Mouse (Mus musculus) MN1 (cell line): ENCODE measurements around the gene Cfap299.
"Not testable (repeated sequence)": the region's sequence is repeated elsewhere in the genome, so short reads cannot be mapped to it uniquely, and the experiment has no call there.

Experiments used
- DNase-seq: peaks from one replicate; pipeline ENCODE4 v3.0.0-alpha.2; 2016; ENCODE audit warnings: low spot score

Gene Cfap299

DNA sequence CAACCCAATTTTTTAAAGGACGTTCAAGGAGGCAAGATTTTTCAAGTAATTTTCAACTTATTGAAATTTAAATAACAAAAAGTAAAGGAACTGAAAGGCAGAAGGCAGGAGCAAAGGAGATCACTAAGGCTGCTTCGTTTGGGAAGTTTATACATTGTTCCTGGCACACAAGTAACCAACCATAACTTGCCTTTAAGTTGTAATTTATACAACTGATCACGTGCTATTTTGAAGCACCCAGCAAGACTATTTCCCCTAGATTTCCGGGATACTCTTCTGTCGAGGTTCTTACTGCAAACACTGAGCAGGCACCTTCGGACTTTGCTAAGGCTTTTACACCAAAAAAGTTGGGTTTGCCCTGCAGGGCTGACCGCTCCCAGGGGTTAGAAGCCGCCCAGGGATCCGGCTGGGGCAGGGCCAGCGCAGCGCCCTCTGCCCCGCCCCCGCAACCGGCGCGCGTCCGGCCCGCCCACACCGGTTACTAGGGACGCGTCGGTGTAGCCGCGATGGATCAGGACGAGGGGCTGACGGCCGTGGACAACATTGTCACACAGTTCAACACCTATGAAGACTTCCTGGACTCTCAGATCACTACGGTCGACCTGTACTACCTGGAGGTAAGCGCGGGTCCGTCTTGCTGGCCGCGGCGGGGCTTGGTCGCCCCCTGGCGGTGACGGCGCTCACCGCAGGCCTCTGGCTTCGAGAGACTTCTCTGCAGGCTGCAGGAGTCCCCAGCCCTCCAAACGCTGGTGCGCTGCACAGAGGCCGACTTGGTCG lies at the start of gene Cfap299:
Gene Cfap299, plus strand, starts transcription at position 457 of the 777 bp plus-strand sequence.
- DNase-seq = no peak

DNA sequence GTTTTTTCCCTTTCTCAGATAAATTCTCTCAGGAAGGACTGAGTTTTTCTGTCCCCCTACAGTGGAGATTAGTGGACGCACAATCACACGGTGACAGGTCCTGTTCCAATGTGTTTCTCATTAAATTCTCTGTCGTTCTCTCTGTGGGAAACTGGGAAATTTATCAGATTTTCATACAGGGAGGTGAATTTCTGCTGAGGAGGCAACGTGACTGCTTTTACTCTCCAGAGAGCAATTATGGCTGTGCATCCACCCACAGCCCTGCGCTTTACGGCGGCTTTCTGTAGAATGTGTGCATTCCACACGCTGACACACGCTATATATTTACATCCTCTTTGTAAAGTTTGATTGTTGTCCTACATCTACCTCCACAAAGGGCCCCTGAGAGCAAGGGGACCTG lies 47.1 kb upstream of the Cfap299 start:
- no peak for DNase-seq

DNA sequence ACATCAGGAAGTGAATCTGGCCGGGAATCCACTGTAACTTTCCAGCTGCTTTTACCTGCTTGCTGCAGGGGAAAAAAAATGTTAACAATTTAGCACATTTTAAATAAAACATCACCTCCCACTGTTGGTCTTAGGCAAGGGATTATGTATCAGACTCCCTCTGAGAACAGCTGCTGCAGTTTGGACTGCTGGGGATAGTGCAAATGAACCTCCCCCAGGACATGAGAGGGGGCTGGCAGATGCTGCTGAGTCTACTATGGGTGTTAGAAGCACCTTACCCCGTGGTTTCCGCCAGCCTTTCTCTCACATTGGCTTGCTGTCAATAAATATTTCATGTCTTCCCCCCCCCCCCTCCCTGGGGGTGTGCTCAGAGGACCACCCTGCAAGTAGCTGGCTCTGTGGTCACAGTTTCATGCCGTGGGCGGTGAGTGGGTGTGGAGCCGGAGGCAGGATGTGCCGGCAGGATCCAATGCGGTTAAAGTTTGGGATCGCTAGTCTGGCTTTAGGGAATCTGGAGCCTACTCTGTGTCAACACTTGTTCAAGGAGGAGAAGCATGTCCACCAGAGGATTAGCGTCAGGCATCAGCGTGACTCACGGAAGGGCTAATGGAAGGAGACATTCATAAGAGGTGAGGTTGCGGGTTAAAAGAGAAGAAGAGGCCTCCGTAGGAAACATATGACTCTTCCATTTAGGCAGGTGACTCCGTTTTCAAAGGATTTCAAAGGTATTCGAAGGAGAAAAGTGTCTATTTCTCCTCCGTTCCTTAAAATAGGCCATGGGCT lies 45.2 kb upstream of the Cfap299 start:
- no peak for DNase-seq

DNA sequence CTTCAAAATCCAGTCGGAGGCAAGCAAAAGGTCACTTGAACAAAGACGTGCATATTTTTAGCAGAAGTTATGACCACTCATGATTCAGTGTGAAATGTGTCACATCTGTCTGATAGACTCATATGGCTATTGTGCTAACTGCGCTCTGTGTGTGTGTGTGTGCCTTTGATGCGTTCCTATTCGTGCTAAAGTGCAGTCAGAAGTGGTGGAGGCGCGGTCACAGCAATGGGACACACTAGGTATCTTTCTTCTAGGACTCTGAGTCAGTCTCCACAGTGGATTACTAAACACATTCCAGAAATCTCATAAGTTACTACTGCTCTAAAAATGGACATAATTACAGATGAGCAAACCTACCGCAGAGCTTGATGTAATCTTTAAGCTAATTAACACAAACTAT lies 38.5 kb upstream of the Cfap299 start:
- no peak for DNase-seq

DNA sequence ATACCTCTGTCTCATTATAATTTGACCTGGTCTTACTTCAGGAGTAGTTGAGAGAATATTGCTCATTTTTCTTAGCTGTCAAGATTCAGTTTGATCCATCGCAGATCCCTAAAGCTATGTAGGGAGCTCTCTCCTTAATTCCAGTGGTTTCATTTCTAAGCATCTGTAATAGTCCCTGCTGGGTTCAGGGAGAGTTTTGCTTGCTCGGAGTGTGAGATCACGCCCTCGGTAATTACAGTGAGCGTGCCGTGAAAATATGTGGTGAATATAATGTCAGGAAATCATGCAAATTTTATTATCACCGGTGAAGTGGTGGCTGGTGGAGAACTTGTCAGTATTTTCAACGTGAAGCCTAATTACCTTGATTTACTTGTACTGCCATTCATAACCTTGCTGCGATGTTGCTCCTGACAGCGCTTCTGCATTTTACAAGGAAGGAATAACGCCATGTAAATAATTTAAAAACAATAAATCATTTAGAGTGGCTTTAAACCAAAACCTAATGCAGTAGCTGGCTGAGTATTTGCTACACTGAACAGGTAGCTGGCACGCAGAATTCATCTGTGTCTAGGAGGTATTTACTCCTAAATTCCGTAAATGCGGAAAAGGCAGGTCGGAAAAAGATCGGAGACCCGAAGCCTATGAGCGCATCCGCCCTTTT lies 36.6 kb upstream of the Cfap299 start:
- no peak for DNase-seq

DNA sequence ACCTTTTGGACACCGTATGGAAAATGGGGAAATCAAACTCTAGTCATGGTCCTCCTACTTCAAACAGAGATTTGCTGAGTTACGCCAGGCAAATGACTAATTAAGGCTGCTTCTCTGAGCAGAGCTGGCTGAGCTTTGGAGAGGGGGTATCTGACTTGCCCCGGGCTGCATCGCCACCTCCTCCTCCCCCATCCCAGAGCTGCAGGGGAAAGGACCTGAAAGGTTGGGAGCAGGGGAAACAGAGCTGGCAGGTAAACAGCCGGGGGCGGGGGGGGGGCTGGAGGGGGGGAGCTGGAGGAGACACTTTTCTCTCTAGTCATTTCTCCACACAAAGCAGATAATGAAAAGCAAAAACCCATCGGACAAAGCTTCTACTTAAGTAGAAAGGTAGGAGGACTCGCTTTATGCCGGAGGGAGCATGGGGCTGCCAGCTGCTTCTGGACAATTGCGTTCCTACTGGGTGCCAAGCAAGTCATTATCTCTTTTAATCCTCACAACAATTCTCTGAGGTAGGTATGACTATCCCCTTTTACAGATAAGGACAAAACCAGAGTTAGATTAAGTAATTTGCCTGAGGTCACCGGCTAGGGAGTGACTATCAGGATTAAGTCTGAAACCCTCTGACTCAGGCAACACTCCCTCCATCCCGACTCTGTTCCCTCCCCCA lies 35.9 kb upstream of the Cfap299 start:
- no peak for DNase-seq

DNA sequence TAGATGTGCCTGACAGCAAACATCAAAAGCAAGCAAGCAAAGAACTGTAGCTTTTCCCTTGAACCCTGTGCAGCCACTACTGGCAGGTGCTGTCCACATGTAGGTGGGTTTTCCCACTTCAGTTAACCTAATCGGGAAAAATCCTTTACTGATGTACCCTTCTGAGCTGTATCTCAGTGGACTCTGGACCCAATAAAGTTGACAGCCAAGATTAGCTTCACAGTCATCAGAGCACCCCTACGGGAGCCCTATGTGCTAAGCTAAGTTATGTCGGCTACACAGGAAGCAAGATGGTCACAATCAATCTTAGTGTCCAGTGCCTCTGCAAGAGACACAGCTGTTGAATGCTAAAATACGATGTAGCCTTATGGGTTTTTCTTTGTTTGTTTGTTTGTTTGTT lies 29.0 kb upstream of the Cfap299 start:
- DNase-seq = no peak

DNA sequence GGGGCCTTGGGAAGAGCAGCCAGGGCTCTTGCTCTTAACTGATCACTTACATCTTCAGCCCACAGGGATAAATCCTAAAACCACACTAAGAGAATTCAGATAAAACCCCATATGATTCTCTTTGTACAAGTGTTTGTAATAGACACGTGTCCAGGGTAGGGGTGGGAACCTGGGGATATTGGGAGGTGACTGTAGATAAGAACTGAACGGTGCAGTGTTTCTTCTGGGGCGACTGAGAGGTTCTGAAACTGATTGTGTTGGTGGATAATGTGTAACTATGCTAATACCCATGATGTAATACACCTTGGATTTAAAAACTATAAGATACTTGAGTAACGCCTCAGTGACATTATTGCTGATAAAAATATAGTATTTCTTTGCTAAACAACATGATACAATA lies 23.4 kb upstream of the Cfap299 start:
- no peak for DNase-seq

DNA sequence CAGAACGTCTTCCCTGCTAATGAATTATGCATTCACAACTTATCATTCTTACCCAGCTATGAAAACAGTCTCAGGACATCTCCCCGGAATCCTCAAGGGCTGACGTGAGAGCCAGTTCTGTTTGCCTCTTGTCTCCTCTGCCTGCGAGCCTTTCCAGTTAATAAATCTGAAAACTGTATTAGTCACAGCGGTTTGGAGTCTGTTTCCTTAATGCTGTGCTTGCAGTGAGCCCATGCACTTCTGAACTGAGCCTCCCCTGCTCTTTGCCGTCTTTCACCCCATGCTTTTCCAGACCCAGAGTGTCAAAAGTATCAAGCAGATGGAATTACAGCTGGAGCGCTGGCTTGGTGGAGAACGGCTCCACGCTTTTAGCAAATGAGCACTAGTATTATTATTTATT lies 22.6 kb upstream of the Cfap299 start:
- DNase-seq = peak; percentile 17

DNA sequence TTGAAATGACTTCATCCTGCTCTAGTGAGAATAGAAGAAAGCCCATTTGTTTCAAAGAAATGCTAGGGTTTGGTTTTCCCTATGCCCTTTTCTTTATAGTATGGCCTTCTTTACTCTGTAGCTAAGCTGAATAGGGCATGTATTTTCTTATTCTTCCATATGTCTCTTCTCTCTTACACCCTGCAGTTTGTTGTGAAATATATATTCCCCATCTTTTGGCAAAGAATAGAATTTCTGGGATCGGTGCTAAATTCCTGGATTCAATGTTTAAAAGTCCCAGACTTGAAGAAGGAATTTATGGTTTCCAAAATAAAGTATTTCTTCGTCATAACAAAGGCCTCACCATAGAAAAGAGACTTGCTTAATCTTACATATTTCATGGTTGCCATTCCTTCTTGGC lies 2.5 kb upstream of the Cfap299 start:
- DNase-seq = no peak

DNA sequence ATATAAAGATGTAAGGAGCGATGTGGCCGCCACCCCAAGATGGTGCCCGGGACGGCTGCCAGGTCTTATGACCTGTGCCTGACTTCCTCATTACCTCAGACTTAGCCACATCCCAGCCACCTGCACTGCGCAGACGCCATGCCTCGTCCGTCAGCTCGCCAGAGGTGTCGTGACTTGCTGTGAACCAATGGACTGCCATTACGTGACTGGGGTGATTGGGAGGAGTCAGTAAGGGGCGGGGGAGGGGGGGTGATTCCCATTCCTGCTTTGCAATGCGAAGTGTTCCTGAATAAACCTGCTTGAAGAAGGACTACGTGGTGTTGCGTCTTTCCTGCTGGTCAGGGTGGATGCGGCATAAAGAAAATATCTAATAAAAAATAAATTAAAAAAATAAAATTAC lies 14.6 kb downstream of the Cfap299 start:
- not testable (repeated sequence) for DNase-seq

DNA sequence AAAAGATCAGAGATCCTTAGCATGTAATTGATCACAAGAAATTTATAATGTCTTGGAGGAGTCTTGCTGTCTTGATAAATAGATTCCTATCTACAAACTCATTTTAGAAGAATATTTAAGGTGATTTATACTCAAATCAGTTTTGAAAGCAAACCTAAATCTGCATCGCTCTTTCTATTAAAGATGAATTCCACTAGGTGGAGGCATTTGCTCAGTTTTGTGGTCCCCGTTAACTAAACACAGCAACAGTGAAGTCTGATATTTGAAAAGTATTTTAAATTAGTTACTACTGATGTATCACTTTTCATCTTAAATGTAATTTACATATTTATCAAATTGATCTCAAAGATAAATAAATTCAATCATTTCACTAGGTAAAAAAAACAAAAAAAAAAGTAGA lies 15.5 kb downstream of the Cfap299 start:
- no peak for DNase-seq

DNA sequence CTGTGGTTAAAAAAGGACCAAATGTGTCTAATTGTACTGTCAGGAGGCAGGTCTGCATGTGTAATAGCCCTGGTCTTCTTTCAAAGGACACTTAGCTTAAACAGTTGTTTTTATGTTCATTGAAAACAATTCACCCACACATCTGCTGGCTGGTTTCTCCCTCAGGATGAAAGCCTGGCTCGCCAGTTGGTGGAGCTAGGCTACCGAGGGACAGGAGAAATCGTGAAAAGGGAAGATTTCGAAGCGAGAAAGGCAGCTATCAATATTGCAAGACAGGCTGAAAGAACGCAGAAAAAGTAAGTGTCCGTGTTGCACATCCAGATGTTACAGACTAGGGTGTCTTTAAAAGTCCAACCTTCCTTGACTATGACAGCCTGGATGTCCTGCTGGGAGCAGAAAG lies 17.0 kb downstream of the Cfap299 start:
- DNase-seq = peak; percentile 14

DNA sequence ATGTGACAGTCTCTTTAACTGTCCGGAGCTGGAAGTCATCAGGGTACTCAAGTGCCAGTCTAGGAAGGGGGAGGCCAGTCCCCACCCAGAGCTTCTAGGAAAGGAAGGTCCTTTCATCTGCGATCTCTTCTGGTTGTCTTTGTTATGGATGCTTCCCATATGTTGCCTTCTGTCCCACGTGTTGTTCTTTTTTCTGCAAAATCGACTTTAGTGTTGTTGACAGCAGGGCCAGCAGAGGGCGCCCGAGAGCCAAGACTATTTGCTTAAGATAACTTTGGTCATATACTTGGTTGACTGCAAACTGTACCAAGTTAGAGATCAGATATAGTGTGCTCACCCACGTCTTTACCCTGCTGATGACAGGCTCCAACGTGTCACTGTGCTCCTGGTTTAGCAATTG lies 19.5 kb downstream of the Cfap299 start:
- peak; percentile 51 for DNase-seq

DNA sequence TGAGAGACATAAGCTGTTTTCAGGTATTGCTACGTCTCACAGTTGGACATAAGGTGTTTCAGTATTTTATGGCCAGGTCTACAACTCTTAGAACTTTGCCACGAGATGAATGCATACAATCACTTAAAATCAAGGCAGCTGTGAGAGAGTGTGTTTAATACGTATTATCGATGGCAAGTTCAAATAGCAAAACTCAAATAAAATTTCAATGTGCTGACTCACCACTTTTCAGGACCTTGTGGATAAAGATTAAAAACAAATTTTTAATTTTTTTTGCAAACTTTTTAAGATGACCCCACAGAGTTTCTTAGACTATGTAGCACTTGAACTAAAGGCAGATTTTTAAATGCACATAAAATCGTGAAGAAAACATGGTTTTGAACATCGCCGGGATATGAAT lies 30.8 kb downstream of the Cfap299 start:
- DNase-seq = no peak

DNA sequence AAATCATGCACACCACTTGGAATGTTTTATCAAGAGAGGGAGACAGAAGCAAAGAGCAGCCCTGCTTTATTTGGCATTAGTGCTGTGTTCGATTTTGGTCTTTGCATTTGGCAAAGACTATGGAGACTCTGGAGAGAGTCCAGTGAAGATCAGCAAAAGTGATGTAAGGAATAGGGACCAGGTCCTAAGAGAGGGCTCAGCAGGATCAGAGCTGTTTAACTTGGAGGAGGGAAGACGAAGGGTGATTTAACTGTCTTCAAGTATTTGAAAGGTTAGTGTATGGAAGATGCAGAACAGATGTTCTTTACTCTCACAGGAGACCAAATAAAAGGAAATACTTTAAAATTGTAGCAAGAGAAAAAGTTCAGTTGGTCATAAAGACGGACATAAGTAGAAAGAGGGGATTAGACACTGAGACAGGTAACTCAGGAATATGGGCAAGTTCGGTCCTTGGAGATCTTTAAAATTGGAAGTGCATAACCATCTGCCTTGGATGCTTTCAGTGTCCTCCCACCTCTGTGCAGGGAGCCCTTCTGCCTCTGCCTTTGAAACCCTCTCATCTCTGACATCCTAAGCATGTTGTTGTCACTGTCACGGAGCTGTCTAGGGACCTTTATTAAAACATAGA lies 31.8 kb downstream of the Cfap299 start:
- no peak for DNase-seq

DNA sequence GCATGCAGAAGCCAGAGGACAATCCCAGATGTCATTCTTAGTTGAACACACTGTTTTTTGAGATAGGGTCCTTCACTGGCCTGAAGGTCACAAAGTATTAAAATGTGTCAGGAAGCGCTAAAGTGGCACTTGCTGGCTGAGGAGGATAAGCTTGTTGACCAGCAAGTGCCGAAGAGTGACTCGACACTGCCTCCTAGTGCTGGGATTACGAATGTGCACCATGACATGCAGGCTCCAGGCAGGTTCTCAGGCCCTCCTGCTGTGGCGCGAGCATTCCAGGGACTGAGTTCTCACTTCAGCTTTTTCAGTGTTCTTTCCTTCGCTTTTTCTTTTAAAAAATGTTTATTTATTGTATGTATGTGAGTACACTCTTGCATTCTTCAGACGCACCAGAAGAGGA lies 34.3 kb downstream of the Cfap299 start:
- DNase-seq = no peak

DNA sequence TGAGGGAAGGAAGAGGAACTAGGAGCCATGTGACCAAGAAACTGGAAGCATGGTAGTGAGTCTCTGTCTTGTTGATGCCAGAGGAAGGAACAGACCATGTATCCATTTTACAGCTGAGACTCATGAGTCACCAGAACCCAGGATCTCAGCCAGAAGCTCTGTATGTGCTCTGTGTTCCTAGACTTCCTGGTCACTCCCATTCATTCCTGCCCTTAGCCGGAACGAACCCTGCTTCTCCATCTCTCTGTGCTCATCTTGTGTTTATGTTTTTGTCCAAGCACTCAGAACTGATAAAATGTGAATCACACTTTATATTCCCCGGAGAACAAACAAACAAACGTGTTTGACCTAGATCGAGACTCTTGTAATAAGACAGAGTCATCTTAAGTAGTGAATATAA lies 36.2 kb downstream of the Cfap299 start:
- no peak for DNase-seq

DNA sequence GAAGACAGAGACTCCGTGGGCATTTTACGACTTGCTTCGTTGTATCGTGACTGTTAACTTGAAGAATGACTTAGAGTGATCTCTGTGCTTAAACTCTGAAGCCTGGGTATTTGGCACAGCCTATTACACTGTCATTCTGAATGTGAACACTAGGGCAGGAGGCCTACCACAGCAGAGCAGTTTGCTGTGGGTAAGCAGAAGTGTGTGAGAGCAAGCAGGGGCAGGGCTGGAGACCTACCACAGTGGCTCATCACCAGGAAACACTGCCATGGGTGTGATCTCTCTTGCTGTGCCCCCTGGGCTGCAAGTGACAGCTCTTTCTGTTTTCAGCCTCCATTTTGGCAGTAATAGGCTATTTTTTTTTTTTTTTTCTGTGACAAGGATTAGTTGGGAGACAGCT lies 39.7 kb downstream of the Cfap299 start:
- no peak for DNase-seq

DNA sequence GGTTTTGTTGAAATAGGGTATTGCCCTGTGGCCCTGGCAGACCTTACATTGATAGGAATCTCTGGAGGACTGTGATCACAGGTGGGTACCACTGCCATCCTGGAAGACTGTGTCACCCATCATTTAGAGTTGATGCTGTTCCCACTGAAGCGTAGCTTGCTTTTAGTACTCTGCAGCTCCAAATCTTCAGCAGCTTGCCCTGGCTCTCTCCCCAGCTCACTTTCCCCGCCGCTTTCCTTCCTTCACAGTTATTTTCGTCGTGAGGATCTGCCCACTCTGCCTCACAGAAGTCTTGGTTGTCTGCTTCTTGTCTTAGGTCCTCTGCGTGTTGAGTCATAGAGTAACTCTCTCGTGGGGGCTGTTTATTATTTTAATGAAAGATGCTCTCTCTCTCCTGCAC lies 40.3 kb downstream of the Cfap299 start:
- no peak for DNase-seq

DNA sequence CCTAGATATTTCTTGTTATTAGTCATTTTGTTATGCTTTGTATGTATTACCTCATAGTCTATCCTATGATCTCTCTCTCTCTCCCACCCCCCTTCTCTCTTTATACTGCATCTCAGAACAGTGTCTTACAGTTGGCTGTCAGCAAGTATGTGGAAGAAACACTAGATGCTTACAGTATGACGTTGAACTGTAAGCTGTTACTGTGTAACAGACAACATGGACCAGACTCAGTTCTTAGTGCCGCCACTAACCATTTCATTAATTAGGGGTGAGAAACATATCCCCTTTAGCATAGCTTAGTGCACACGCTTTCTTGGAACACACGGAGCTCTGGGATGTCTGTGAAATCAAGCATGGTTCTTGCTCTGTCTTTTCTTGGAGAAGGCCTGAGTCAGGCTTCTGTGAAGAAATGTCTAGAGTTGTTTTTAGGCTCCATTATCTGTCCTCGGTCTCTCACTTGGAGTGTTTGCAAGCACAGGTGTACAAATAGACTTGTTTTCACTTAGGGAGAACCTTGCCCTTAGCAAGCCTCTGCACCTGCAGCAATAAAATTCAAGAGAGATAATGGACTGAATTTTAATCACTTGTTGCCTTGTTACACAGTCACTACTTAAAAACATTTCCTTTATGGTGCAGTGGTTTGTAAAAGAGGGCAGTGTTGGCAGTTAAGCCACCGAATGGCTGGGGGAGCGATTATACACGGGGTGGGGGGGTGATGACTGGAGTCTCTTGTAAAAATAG lies 47.1 kb downstream of the Cfap299 start:
- no peak for DNase-seq

DNA sequence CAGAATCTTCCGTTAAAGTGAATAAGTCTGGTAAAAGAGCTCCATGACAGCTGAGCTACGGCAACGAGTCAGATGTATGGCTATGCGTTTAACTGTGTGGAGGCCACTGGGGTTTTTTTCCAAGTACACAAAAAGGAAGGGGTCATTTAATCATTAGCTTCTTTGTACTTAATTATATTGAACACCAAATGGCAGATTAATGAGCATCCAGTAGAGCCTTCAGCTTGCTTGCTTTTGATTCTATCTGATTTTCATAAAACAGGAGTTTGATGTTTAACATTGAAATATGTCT lies 47.6 kb downstream of the Cfap299 start:
- DNase-seq = no peak
